Mouse (Mus musculus): ENCODE data around the gene Dync1h1. TPM values are rescaled to one million over a fixed set of nuclear protein-coding genes. Genes with fewer than 3 reads are reported as not detected.
"Not testable (repeated sequence)": the region's sequence is repeated elsewhere in the genome, so short reads cannot be mapped to it uniquely, and the experiment has no call there.

The Dync1h1 gene
- polyA plus RNA-seq, 1 experiment = 224 TPM

DNA sequence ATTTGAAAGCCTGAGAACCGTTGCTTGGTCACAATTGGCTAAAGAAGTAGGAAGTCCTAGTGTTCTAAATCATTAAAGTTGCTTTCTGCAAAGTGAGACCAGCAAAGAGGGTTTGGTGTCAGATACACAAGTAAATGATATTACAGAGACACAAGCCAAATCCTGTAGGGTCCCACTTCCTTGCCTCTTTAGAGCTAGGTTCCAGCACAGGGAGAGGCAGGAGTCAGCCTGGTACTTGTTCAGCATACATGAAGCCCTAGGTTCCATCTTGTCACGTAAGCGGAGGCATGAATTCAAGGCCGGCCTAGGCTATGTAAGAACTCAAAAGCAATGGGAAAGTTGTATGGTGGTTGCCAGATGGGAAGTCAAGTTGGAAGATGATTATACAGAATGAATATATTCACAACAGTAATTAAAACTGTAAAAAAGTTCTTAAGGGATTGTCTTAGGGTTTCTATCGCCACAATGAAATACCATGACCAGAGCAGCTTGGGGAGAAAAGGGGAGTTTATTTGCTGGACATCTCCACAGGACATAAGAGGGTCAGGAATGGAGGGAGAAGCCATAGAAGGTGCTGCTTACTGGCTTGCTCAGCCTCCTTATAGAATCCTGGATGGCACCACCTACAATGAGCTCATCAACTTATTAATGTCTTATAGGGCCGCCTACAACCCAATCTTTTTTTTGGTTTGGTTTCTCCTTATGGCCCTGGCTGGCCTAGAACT, 88.8 kb downstream of the Dync1h1 start:
- no peak for TF ChIP-seq CTCF (IDR thresholded peaks at IDR 0.05; ENCODE audit: extremely low read depth, insufficient read depth, insufficient read length, insufficient replicate concordance)
- TF ChIP-seq POLR2A (IDR thresholded peaks at IDR 0.05; ENCODE audit: low read depth, low read length) = no peak
- no peak for DNase-seq (ENCODE audit: low read depth in 1 of 2, low spot score in 2 of 2)
- whole genome bisulfite sequencing = 94% methylated on average over 6 of the region's 6 CpGs
- H3K27ac ChIP-seq (ENCODE audit: insufficient read depth, low read length) = no peak overlapping the region
- no peaks in the 10 kb centered on the region for H3K27me3 ChIP-seq (ENCODE audit: control insufficient read depth, insufficient read depth, low read length)
- no peak overlapping the region for H3K4me3 ChIP-seq (ENCODE audit: extremely low read depth, insufficient read depth, insufficient read length)
- peaks cover 27% of the 10 kb centered on the region for H3K36me3 ChIP-seq (ENCODE audit: control insufficient read depth, insufficient read depth, low read length)
- no peaks in the 10 kb centered on the region for H3K4me1 ChIP-seq (ENCODE audit: control insufficient read depth, insufficient read depth, insufficient read length)

GRCm38 (mm10) chr12:110693378-110693777, 92.1 kb downstream of the Dync1h1 start:
- not testable (repeated sequence) for H3K4me1 ChIP-seq (ENCODE audit: control insufficient read depth, insufficient read depth, insufficient read length); H3K27ac ChIP-seq (ENCODE audit: insufficient read depth, low read length); DNase-seq (ENCODE audit: low read depth in 1 of 2, low spot score in 2 of 2); H3K4me3 ChIP-seq (ENCODE audit: extremely low read depth, insufficient read depth, insufficient read length); H3K27me3 ChIP-seq (ENCODE audit: control insufficient read depth, insufficient read depth, low read length)
- 91% methylated on average over 5 of the region's 5 CpGs for WGBS
- H3K36me3 ChIP-seq (ENCODE audit: control insufficient read depth, insufficient read depth, low read length) = peaks cover 25% of the 10 kb centered on the region

- Histone ChIP-seq H3K4me3 (ENCODE audit: extremely low read depth, insufficient read depth, insufficient read length) (peak overlapping the region; percentile 77), H3K27ac (ENCODE audit: insufficient read depth, low read length) (peak overlapping the region; percentile 93), H3K27me3 (ENCODE audit: control insufficient read depth, insufficient read depth, low read length) (no peaks in the 10 kb centered on the region), H3K36me3 (ENCODE audit: control insufficient read depth, insufficient read depth, low read length) (peaks cover 14% of the 10 kb centered on the region), H3K4me1 (ENCODE audit: control insufficient read depth, insufficient read depth, insufficient read length) (peaks cover 10% of the 10 kb centered on the region; the same call in 1 of the 2 replicates)
- DNase-seq (ENCODE audit: low read depth in 1 of 2, low spot score in 2 of 2) = peak in 1 of 2 experiments; percentile 43
- no peak for TF ChIP-seq CTCF (IDR thresholded peaks at IDR 0.05; ENCODE audit: extremely low read depth, insufficient read depth, insufficient read length, insufficient replicate concordance)
- WGBS = under 1% methylated on average over 55 of the region's 55 CpGs
Observed at GRCm38 (mm10) chr12:110695676-110696171, 94.5 kb downstream of the Dync1h1 start.

DNA sequence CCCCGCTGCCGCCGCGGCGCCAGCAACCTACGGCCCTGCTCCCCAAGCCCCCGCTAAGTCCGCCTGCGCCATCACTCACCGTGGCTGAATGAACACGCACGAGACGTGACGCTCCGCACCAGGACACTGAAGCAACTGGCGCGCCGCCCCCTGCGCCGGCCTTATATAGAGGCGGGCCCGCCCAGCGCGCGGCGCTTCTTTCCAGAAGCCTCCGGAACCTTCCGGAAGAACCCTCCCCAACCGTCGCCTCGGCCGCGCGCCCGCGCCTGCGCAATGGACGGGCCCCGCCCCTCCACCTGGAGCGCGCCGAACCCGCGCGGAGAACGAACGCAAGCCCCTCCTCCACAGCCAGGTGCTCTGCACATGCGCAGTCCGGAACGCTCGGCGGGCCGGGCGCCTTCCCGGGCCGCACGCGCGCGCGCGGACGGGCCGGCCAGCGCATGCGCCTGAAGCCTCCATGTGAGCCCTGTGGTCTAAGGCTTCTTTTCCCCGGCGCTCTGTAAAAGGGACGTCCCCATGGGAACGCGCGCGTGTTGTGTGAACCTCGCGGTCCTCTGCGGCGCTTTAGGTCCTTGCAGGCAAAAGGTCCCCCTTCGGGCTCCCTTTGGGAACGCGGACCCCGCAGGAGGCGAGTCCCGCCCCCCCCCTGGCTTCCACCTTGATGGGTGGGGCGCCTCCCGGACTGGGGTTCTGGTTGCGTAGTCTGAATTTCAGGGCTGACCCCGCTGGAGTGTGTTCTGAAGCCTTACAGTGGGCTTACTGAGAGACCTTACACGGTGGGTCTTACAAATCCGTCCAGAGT, 95.1 kb downstream of the Dync1h1 start:
- Histone ChIP-seq H3K27me3 (ENCODE audit: control insufficient read depth, insufficient read depth, low read length) (no peaks in the 10 kb centered on the region), H3K4me3 (ENCODE audit: extremely low read depth, insufficient read depth, insufficient read length) (peak overlapping the region; percentile 77), H3K27ac (ENCODE audit: insufficient read depth, low read length) (peak overlapping the region; percentile 93), H3K4me1 (ENCODE audit: control insufficient read depth, insufficient read depth, insufficient read length) (peaks cover 10% of the 10 kb centered on the region; the same call in 1 of the 2 replicates), H3K36me3 (ENCODE audit: control insufficient read depth, insufficient read depth, low read length) (peaks cover 14% of the 10 kb centered on the region)
- WGBS = under 1% methylated on average over 85 of the region's 89 CpGs
- peak; percentile 91 to 97 for DNase-seq (ENCODE audit: low read depth in 1 of 2, low spot score in 2 of 2)
- TF ChIP-seq POLR2A (IDR thresholded peaks at IDR 0.05; ENCODE audit: low read depth, low read length) = peak; percentile 98
- no peak for TF ChIP-seq CTCF (IDR thresholded peaks at IDR 0.05; ENCODE audit: extremely low read depth, insufficient read depth, insufficient read length, insufficient replicate concordance)

DNA sequence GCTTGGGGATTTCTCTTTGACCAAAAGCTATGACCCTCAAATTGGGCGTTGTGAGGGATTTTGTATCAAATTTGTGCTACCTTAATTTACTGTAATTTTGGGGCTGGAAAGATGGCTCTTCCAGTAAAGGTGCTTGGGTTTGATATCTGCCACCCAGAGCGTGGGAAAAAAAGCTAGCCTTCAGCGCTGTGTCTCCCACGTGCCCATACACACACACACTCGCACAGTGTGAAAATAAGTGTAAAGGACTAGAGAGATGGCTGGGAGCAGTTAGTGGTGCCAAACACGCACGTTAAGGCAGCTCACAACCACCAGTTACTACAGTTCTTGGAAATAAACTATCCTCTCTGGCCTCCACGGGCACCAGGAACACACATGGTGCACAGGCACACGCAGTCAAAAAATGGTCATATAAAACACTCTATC, 95.7 kb downstream of the Dync1h1 start:
- no peaks in the 10 kb centered on the region for H3K27me3 ChIP-seq (ENCODE audit: control insufficient read depth, insufficient read depth, low read length)
- WGBS = 52% methylated on average over 9 of the region's 9 CpGs
- H3K4me1 ChIP-seq (ENCODE audit: control insufficient read depth, insufficient read depth, insufficient read length) = peaks cover 10% of the 10 kb centered on the region; the same call in 1 of the 2 replicates
- peaks cover 8% of the 10 kb centered on the region for H3K36me3 ChIP-seq (ENCODE audit: control insufficient read depth, insufficient read depth, low read length)
- H3K27ac ChIP-seq (ENCODE audit: insufficient read depth, low read length) = peak overlapping the region; percentile 73
- TF ChIP-seq CTCF (IDR thresholded peaks at IDR 0.05; ENCODE audit: extremely low read depth, insufficient read depth, insufficient read length, insufficient replicate concordance) = no peak
- TF ChIP-seq POLR2A (IDR thresholded peaks at IDR 0.05; ENCODE audit: low read depth, low read length) = no peak
- no peak for DNase-seq (ENCODE audit: low read depth in 1 of 2, low spot score in 2 of 2)
- peak overlapping the region; percentile 61 for H3K4me3 ChIP-seq (ENCODE audit: extremely low read depth, insufficient read depth, insufficient read length)

- Histone ChIP-seq H3K4me1 (ENCODE audit: control insufficient read depth, insufficient read depth, insufficient read length) (peaks cover 10% of the 10 kb centered on the region; the same call in 1 of the 2 replicates), H3K27me3 (ENCODE audit: control insufficient read depth, insufficient read depth, low read length) (no peaks in the 10 kb centered on the region), H3K36me3 (ENCODE audit: control insufficient read depth, insufficient read depth, low read length) (peaks cover 7% of the 10 kb centered on the region), H3K27ac (ENCODE audit: insufficient read depth, low read length) (no peak overlapping the region), H3K4me3 (ENCODE audit: extremely low read depth, insufficient read depth, insufficient read length) (no peak overlapping the region)
- no peak for TF ChIP-seq POLR2A (IDR thresholded peaks at IDR 0.05; ENCODE audit: low read depth, low read length)
- TF ChIP-seq CTCF (IDR thresholded peaks at IDR 0.05; ENCODE audit: extremely low read depth, insufficient read depth, insufficient read length, insufficient replicate concordance) = no peak
- 68% methylated on average over 5 of the region's 5 CpGs for WGBS
- DNase-seq (ENCODE audit: low read depth in 1 of 2, low spot score in 2 of 2) = no peak
Observed at GRCm38 (mm10) chr12:110697457-110697856, 96.2 kb downstream of the Dync1h1 start.
